Mouse (Mus musculus): ENCODE results near the gene Adi1.

DNA sequence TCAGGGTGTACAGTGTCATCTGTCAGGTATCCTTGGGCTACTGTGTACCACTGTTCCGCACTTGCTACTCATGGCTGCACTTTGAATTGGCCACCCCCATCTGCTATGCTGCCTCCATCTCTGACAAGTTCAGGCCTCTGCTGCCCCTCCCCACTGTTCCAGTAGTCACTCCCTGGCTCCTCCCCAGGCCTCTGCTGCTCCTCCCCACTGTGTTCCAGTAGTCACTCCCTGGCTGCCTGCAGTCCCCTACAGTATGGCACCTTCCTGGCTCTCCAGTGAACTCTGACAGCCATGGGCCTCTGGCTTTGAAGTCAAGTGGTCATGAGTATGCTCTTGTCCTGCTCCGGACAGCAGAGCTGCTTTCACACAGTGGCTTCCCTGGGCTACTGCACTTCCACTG lies 19.2 kb downstream of the Adi1 start:
- no peak for TF ChIP-seq CTCF (IDR thresholded peaks at IDR 0.05; ENCODE audit: low read depth, low read length)
- no peak for TF ChIP-seq TAL1 (conservative IDR thresholded peaks at IDR 0.05; ENCODE audit: low read depth, low read length)
- no peak for TF ChIP-seq POLR2AphosphoS5 (IDR thresholded peaks at IDR 0.05; ENCODE audit: insufficient replicate concordance, low read depth, low read length)
